Mouse (Mus musculus): ENCODE results near the gene P2rx7. TPM values are rescaled to one million over a fixed set of nuclear protein-coding genes. Genes with fewer than 3 reads are reported as not detected.

The P2rx7 gene
- 176 TPM for polyA plus RNA-seq (2017; shearing (Covaris generic))

GRCm38 (mm10) chr5:122643701-122644100 lies at the start of gene P2rx7:
Gene P2rx7, plus strand, starts transcription at chr5:122643911.

GRCm38 (mm10) chr5:122613908-122614732 lies 29.6 kb upstream of the P2rx7 start, which contains the start of gene Ift81:
Gene Ift81, minus strand, starts transcription at chr5:122614518.

GRCm38 (mm10) chr5:122707276-122708181 lies 63.8 kb downstream of the P2rx7 start, which contains the start of gene P2rx4:
Gene P2rx4, plus strand, starts transcription at chr5:122707544.

Other genes with a start within 250 kb of the P2rx7 start
- gene Anapc7, start 222.2 kb upstream of the P2rx7 start, polyA plus RNA-seq (2017; shearing (Covaris generic)): 40.0 TPM
- 7.2 TPM for gene Atp2a2, start 141.7 kb upstream of the P2rx7 start, polyA plus RNA-seq (2017; shearing (Covaris generic))
- gene Ift81, start 29.4 kb upstream of the P2rx7 start, polyA plus RNA-seq (2017; shearing (Covaris generic)): 4.3 TPM
- gene P2rx4, start 63.6 kb downstream of the P2rx7 start, polyA plus RNA-seq (2017; shearing (Covaris generic)): 42.5 TPM
- 10.6 TPM for gene Camkk2, start 135.5 kb downstream of the P2rx7 start, polyA plus RNA-seq (2017; shearing (Covaris generic))
- 295 TPM for gene Anapc5, start 177.4 kb downstream of the P2rx7 start, polyA plus RNA-seq (2017; shearing (Covaris generic))
- gene Rnf34, start 206.1 kb downstream of the P2rx7 start, polyA plus RNA-seq (2017; shearing (Covaris generic)): 42.8 TPM

Data from CD4-positive, CD25-positive, alpha-beta regulatory T cell, adult 9 weeks (primary cell).